Mouse (Mus musculus) gastrocnemius, adult 2 months (tissue): ENCODE data around the gene Itgav. TPM values are rescaled to one million over a fixed set of nuclear protein-coding genes. Genes with fewer than 3 reads are reported as not detected.
"Not testable (repeated sequence)": the region's sequence is repeated elsewhere in the genome, so short reads cannot be mapped to it uniquely, and the experiment has no call there.

Source experiments
- DNase-seq: peaks from one replicate; pipeline ENCODE4 v3.0.0; 2022
- H3K27ac ChIP-seq: fragments of 200-600 bp; 2 replicates; pipeline ENCODE4 v1.8.1; 2022; ENCODE audit warnings: mild to moderate bottlenecking
- H3K4me3 ChIP-seq: fragments of 200-600 bp; 2 replicates; pipeline ENCODE4 v1.8.1; 2022; ENCODE audit warnings: mild to moderate bottlenecking, moderate library complexity
- CTCF ChIP-seq: fragments of 200-600 bp; IDR thresholded peaks from 2 replicates; pipeline ENCODE4 v1.8.1; 2022; ENCODE audit warnings: antibody characterized with exemption, mild to moderate bottlenecking, moderate library complexity
- intact Hi-C: fragments of 180-260 bp; cut with DNase I; formaldehyde crosslinking; loops from one replicate; pipeline ENCODE4 v1.15.1; 2025
- total RNA-seq, 2 experiments: library from RNA; stranded (reverse); gene quantifications; 2 replicates each; pipeline ENCODE4 v1.2.3; 2021

Gene Itgav
- total RNA-seq, 2 experiments from 2014 or later = 33.2 to 43.9 TPM

GRCm38 (mm10) chr2:83692651-83693545 lies 31.3 kb upstream of the Itgav start:
- intact Hi-C loops = no loop called here
- H3K4me3 ChIP-seq = no peak overlapping the region
- no peak for DNase-seq
- TF ChIP-seq CTCF = no peak
- H3K27ac ChIP-seq = no peak overlapping the region

DNA sequence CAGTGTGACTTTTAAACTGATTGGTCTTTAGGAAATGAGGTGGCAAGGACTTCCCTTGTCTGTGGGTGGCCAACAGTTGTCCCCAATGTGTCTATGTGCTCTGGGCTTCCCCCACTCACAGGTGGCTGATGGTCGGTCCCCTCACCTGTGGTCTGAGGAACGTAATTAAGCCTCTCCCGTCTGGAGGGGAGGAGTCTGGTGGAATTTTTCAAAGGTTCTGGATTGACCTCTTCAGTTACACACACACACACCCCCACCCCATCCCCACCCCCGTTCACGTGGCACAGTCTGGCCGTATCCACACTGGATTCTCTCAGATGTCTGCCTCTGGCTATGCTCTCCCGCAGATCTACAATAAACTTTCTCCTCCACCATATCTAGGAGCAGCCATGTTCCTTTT lies 30.1 kb upstream of the Itgav start:
- TF ChIP-seq CTCF = no peak
- no peak overlapping the region for H3K27ac ChIP-seq
- intact Hi-C loops = no loop called here
- H3K4me3 ChIP-seq = no peak overlapping the region
- no peak for DNase-seq

- no peak for DNase-seq
Observed at GRCm38 (mm10) chr2:83695345-83696247, 28.6 kb upstream of the Itgav start.

DNA sequence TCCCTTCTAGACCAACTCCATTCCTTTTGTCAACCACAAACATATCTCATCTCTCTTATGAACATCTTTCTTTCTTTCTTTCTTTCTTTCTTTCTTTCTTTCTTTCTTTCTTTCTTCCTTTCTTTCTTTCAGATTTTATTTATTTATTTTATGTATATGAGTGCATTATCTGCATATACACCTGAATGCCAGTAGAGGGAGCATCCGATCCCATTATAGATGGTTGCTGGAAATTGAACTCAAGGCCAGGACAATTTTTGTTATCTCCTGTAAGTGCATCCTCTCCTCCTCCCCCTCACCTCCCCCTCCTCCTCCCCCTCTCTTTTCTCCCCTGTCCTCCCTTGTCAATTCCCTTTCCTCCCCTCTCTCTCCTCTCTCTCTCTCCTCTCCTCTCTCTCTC lies 25.7 kb upstream of the Itgav start:
- peak; percentile 48 for TF ChIP-seq CTCF

More at GRCm38 (mm10) chr2:83695345-83696247, 28.6 kb upstream of the Itgav start:
- TF ChIP-seq CTCF = no peak
- intact Hi-C loops = no loop called here
- Histone ChIP-seq H3K27ac (no peak overlapping the region), H3K4me3 (no peak overlapping the region)

DNA sequence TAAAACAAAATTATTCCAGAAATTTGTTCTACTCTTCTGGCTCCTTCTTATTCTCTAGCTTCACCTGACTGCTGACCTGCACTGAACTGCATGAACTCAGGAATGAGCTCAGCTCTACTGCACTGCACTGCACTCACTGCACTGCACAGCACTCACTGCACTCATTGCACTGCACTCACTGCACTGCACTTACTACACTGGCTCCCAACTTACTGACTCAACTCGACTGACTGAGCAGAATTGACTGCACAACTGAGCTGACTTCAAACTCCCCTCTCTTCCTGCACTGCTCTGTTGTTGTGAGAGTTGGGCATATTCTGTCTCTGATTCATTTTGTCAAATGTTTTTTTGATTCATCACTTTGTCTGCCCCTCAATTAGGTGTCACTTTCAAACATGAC lies 24.9 kb upstream of the Itgav start:
- no peak for TF ChIP-seq CTCF
- no peak overlapping the region for H3K4me3 ChIP-seq
- intact Hi-C loops = loop anchor here (2.0 kb wide), 1 partner anchor 71 kb away; no protein-coding TSS in a partner anchor
- H3K27ac ChIP-seq = no peak overlapping the region
- no peak for DNase-seq

More for the DNA sequence above, 25.7 kb upstream of the Itgav start:
- DNase-seq = no peak
- Histone ChIP-seq H3K27ac (no peak overlapping the region), H3K4me3 (no peak overlapping the region)
- intact Hi-C loops = loop anchor here (2.0 kb wide), 1 partner anchor 72 kb away; no protein-coding TSS in a partner anchor

GRCm38 (mm10) chr2:83700667-83701066 lies 23.5 kb upstream of the Itgav start:
- intact Hi-C loops = no loop called here

DNA sequence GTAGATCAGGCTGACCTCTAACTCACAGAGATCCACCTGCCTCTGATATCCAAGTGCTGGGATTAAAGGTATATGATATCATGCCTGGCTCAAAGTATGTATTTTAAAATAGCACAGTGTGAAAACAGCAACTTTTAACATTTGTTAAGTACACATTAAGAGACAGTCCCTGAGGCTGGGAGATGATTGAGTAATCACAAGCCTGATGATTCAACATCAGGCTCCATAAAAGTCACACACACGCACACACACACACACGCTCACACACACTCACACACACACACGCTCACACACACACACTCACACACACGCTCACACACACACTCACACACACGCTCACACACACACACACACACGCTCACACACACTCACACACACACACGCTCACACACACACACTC lies 21.8 kb upstream of the Itgav start:
- Histone ChIP-seq H3K4me3 (no peak overlapping the region), H3K27ac (no peak overlapping the region)
- no peak for TF ChIP-seq CTCF
- DNase-seq = no peak
- intact Hi-C loops = loop anchor here (1.0 kb wide), 1 partner anchor 22 kb away; the partner anchor contains the start of gene Itgav

More at GRCm38 (mm10) chr2:83700667-83701066, 23.5 kb upstream of the Itgav start:
- no peak for TF ChIP-seq CTCF
- no peak for DNase-seq
- no peak overlapping the region for H3K4me3 ChIP-seq
- no peak overlapping the region for H3K27ac ChIP-seq

DNA sequence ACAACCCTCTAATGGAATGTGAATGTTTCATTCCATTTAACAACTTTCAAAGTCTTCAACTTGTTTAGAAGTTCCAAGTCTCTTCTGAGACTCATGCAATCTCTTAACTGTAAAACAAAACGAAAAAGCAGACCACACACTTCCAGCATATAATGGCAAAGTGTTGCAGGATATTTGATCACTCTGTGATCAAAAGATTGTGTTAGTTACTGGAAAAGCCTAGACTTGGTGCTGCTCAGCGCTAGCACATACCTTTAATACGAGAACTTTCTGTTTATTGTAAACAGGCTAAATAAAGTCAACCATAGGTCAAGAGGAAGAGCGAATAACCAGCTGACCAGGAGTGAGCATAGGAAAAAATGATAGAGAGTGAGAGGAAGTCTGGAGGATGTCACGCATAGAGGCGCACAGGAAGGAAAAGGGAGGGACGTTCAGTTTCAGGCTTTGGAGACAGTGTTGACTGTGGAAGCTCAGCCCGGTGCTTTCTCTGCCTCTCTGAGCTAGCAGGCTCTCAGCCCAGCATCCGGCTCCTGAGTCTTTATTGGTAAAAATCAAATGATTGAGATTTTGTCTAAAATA lies 18.5 kb upstream of the Itgav start:
- no peak overlapping the region for H3K27ac ChIP-seq
- intact Hi-C loops = loop anchor here (2.0 kb wide), 1 partner anchor 17 kb away; no protein-coding TSS in a partner anchor

GRCm38 (mm10) chr2:83709896-83710524 lies 14.2 kb upstream of the Itgav start:
- TF ChIP-seq CTCF = no peak
- Histone ChIP-seq H3K4me3 (peak overlapping the region; percentile 25; the same call in 1 of the 2 replicates), H3K27ac (peak overlapping the region; percentile 41)
- intact Hi-C loops = no loop called here
- no peak for DNase-seq

More for the DNA sequence above, 18.5 kb upstream of the Itgav start:
- no peak overlapping the region for H3K4me3 ChIP-seq
- no peak for DNase-seq
- TF ChIP-seq CTCF = no peak

- DNase-seq, intact Hi-C loops, H3K27ac ChIP-seq, H3K4me3 ChIP-seq: not testable (repeated sequence)
Observed at GRCm38 (mm10) chr2:83713281-83713680, 10.9 kb upstream of the Itgav start.

- H3K4me3 ChIP-seq = no peak overlapping the region; the same call in 1 of the 2 replicates
- intact Hi-C loops = no loop called here
- TF ChIP-seq CTCF = no peak
- DNase-seq = no peak
- H3K27ac ChIP-seq = no peak overlapping the region
Observed at GRCm38 (mm10) chr2:83713946-83714345, 10.3 kb upstream of the Itgav start.

- intact Hi-C loops = no loop called here
- TF ChIP-seq CTCF = no peak
- peak; percentile 73 for DNase-seq
- H3K4me3 ChIP-seq = peak overlapping the region; percentile 0; the same call in 1 of the 2 replicates
- no peak overlapping the region for H3K27ac ChIP-seq
Observed at GRCm38 (mm10) chr2:83714783-83715182, 9.4 kb upstream of the Itgav start.
